Mouse (Mus musculus): ENCODE data around the gene Zglp1.

DNA sequence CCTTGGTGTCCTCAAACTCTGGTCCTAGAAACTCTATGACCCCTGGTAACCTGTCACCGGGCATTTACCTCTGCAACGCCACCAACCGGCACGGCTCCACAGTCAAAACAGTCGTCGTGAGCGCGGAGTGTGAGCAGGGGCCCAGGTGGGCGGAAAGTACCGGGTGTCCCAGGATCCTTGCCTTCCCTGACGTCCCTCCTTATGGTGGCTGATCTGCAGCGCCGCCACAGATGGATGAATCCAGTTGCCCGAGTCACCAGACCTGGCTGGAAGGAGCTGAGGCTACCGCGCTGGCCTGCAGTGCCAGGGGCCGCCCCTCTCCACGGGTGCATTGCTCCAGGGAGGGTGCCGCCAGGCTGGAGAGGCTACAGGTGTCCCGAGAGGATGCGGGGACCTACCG is 30.2 kb downstream of the Zglp1 start:
- TF ChIP-seq CTCF (IDR thresholded peaks at IDR 0.05; ENCODE audit: control insufficient read depth, insufficient read depth, low read length) (no peak), POLR2A (IDR thresholded peaks at IDR 0.05; ENCODE audit: borderline replicate concordance, control insufficient read depth, low read depth, low read length) (no peak)
